Mouse (Mus musculus) forebrain, embryonic 12.5 days (tissue): ENCODE results near the gene Ing2. TPM values are rescaled to one million over a fixed set of nuclear protein-coding genes. Genes with fewer than 3 reads are reported as not detected.

Source experiments
- ATAC-seq: fragments of 200-750 bp; cut with Nextera tagmentation; 2 replicates; pipeline ENCODE4 v1.8.0; 2017; ENCODE audit warnings: moderate TSS enrichment; ENCODE audit not compliant: low FRiP score
- H3K27ac ChIP-seq: fragments of 300-500 bp; sonication (generic); 2 replicates; pipeline ENCODE4 v1.5.1; 2016; ENCODE audit warnings: mild to moderate bottlenecking
- H3K27me3 ChIP-seq: fragments of 300-500 bp; sonication (generic); 2 replicates; pipeline ENCODE4 v1.6.1; 2016; ENCODE audit warnings: mild to moderate bottlenecking
- H3K36me3 ChIP-seq: fragments of 300-500 bp; sonication (generic); replicated peaks from 2 replicates; pipeline ENCODE4 v1.6.1; 2016; ENCODE audit warnings: mild to moderate bottlenecking
- H3K4me1 ChIP-seq: fragments of 300-500 bp; sonication (generic); 2 replicates; pipeline ENCODE4 v1.6.1; 2016
- H3K4me2 ChIP-seq: fragments of 300-500 bp; sonication (generic); 2 replicates; pipeline ENCODE4 v1.6.1; 2016; ENCODE audit warnings: mild to moderate bottlenecking, moderate library complexity
- H3K4me3 ChIP-seq: fragments of 300-500 bp; sonication (generic); replicated peaks from 2 replicates; pipeline ENCODE4 v1.5.1; 2016; ENCODE audit warnings: mild to moderate bottlenecking
- H3K9ac ChIP-seq: fragments of 300-500 bp; sonication (generic); 2 replicates; pipeline ENCODE4 v1.6.1; 2016; ENCODE audit warnings: mild to moderate bottlenecking
- H3K9me3 ChIP-seq: fragments of 300-500 bp; sonication (generic); 2 replicates; pipeline ENCODE4 v1.6.1; 2016
- WGBS: fragments of 180-500 bp; shearing (Covaris S2); methylation state at CpG from one replicate; pipeline ENCODE4 v1.1.7; 2016; 5-methylcytosine and 5-hydroxymethylcytosine counted together
- polyA plus RNA-seq: library from polyadenylated mRNA; unstranded; fragments of >200 nt; fragmentation: Nextera tagmentation; extraction: Ambion mirVana; gene quantifications from 2 replicates; pipeline ENCODE4 v1.2.1, GENCODE M21; 2016

Gene Ing2
- polyA plus RNA-seq, 1 experiment from 2014 or later, result 13.7 TPM

- Histone ChIP-seq H3K36me3 (peaks cover 6% of the 10 kb centered on the region), H3K9me3 (no peaks in the 10 kb centered on the region), H3K4me1 (peaks cover 10% of the 10 kb centered on the region), H3K27ac (peak overlapping the region; percentile 93), H3K4me2 (peak overlapping the region; percentile 67), H3K9ac (peak overlapping the region; percentile 85), H3K4me3 (peak overlapping the region; percentile 91), H3K27me3 (no peaks in the 10 kb centered on the region)
- peak; percentile 79 for ATAC-seq
- under 1% methylated on average over 53 of the region's 53 CpGs for WGBS
These were observed 1.8 kb downstream of the Ing2 start for GRCm38 (mm10) chr8:47673317-47674139.

- Histone ChIP-seq H3K36me3 (peaks cover 12% of the 10 kb centered on the region), H3K4me3 (no peak overlapping the region), H3K27me3 (no peaks in the 10 kb centered on the region), H3K4me2 (no peak overlapping the region), H3K4me1 (no peaks in the 10 kb centered on the region), H3K9ac (no peak overlapping the region), H3K27ac (no peak overlapping the region), H3K9me3 (no peaks in the 10 kb centered on the region)
- ATAC-seq, result no peak
- 90% methylated on average over 8 of the region's 8 CpGs for whole genome bisulfite sequencing
These were observed 11.0 kb downstream of the Ing2 start for GRCm38 (mm10) chr8:47664231-47664785.

GRCm38 (mm10) chr8:47663201-47663600 lies 12.2 kb downstream of the Ing2 start:
- H3K4me3 ChIP-seq, result no peak overlapping the region
- H3K9me3 ChIP-seq, result no peaks in the 10 kb centered on the region
- no peak overlapping the region for H3K9ac ChIP-seq
- 85% methylated on average over 5 of the region's 5 CpGs for WGBS
- peaks cover 5% of the 10 kb centered on the region for H3K36me3 ChIP-seq
- no peak overlapping the region for H3K27ac ChIP-seq
- no peaks in the 10 kb centered on the region for H3K4me1 ChIP-seq
- no peak for ATAC-seq
- H3K27me3 ChIP-seq, result no peaks in the 10 kb centered on the region
- no peak overlapping the region for H3K4me2 ChIP-seq

GRCm38 (mm10) chr8:47662716-47663115 lies 12.6 kb downstream of the Ing2 start:
- peaks cover 5% of the 10 kb centered on the region for H3K36me3 ChIP-seq
- WGBS, result 96% methylated on average over 5 of the region's 5 CpGs
- no peaks in the 10 kb centered on the region for H3K27me3 ChIP-seq
- no peak overlapping the region for H3K27ac ChIP-seq
- ATAC-seq, result no peak
- H3K4me2 ChIP-seq, result no peak overlapping the region
- no peak overlapping the region for H3K4me3 ChIP-seq
- H3K9ac ChIP-seq, result no peak overlapping the region
- no peaks in the 10 kb centered on the region for H3K4me1 ChIP-seq
- H3K9me3 ChIP-seq, result no peaks in the 10 kb centered on the region

GRCm38 (mm10) chr8:47660394-47660793 lies 15.0 kb downstream of the Ing2 start:
- Histone ChIP-seq H3K4me1 (no peaks in the 10 kb centered on the region), H3K9ac (no peak overlapping the region), H3K27me3 (no peaks in the 10 kb centered on the region), H3K9me3 (no peaks in the 10 kb centered on the region), H3K4me2 (no peak overlapping the region), H3K36me3 (no peaks in the 10 kb centered on the region; the same call in 1 of the 2 replicates), H3K27ac (no peak overlapping the region), H3K4me3 (no peak overlapping the region)
- WGBS, result 91% methylated on average over 7 of the region's 7 CpGs
- ATAC-seq, result no peak

- no peaks in the 10 kb centered on the region for H3K36me3 ChIP-seq
- H3K4me1 ChIP-seq, result no peaks in the 10 kb centered on the region
- no peak overlapping the region for H3K4me3 ChIP-seq
- no peak overlapping the region for H3K4me2 ChIP-seq
- 92% methylated on average over 5 of the region's 5 CpGs for WGBS
- no peak overlapping the region for H3K27ac ChIP-seq
- H3K27me3 ChIP-seq, result no peaks in the 10 kb centered on the region
- no peaks in the 10 kb centered on the region for H3K9me3 ChIP-seq
- ATAC-seq, result no peak
- H3K9ac ChIP-seq, result no peak overlapping the region
These were observed 15.9 kb downstream of the Ing2 start for GRCm38 (mm10) chr8:47659463-47659862.

GRCm38 (mm10) chr8:47654406-47654805 lies 20.9 kb downstream of the Ing2 start:
- Histone ChIP-seq H3K4me3 (no peak overlapping the region), H3K9me3 (no peaks in the 10 kb centered on the region), H3K4me1 (no peaks in the 10 kb centered on the region), H3K27me3 (no peaks in the 10 kb centered on the region), H3K9ac (no peak overlapping the region), H3K27ac (no peak overlapping the region), H3K4me2 (no peak overlapping the region), H3K36me3 (no peaks in the 10 kb centered on the region)
- WGBS, result 65% methylated on average over 3 of the region's 3 CpGs
- no peak for ATAC-seq

- no peak for ATAC-seq
- Histone ChIP-seq H3K9ac (no peak overlapping the region), H3K4me1 (no peaks in the 10 kb centered on the region), H3K9me3 (0 out of 2 replicates have a peak, but pooled peaks cover 2% of the 10 kb centered on the region), H3K4me3 (no peak overlapping the region), H3K27me3 (no peaks in the 10 kb centered on the region), H3K27ac (no peak overlapping the region), H3K36me3 (no peaks in the 10 kb centered on the region), H3K4me2 (no peak overlapping the region)
- 86% methylated on average over 3 of the region's 3 CpGs for WGBS
These were observed 22.6 kb downstream of the Ing2 start for GRCm38 (mm10) chr8:47652737-47653076.

GRCm38 (mm10) chr8:47651913-47652736 lies 23.2 kb downstream of the Ing2 start:
- ATAC-seq, result no peak
- no peaks in the 10 kb centered on the region for H3K36me3 ChIP-seq
- 0 out of 2 replicates have a peak, but pooled peaks cover 4% of the 10 kb centered on the region for H3K9me3 ChIP-seq
- no peaks in the 10 kb centered on the region for H3K27me3 ChIP-seq
- no peak overlapping the region for H3K4me2 ChIP-seq
- H3K4me1 ChIP-seq, result no peaks in the 10 kb centered on the region
- WGBS, result 83% methylated on average over 13 of the region's 13 CpGs
- H3K9ac ChIP-seq, result no peak overlapping the region
- no peak overlapping the region for H3K27ac ChIP-seq
- no peak overlapping the region for H3K4me3 ChIP-seq

- ATAC-seq, result no peak
- H3K27ac ChIP-seq, result no peak overlapping the region
- no peak overlapping the region for H3K9ac ChIP-seq
- WGBS, result 75% methylated on average over 4 of the region's 4 CpGs
- H3K9me3 ChIP-seq, result peaks cover 11% of the 10 kb centered on the region; the same call in 1 of the 2 replicates
- H3K4me1 ChIP-seq, result no peaks in the 10 kb centered on the region
- no peaks in the 10 kb centered on the region for H3K27me3 ChIP-seq
- H3K4me3 ChIP-seq, result no peak overlapping the region
- H3K4me2 ChIP-seq, result no peak overlapping the region
- H3K36me3 ChIP-seq, result no peaks in the 10 kb centered on the region
These were observed 24.5 kb downstream of the Ing2 start for GRCm38 (mm10) chr8:47650853-47651252.

- Histone ChIP-seq H3K4me2 (no peak overlapping the region), H3K9me3 (peaks cover 11% of the 10 kb centered on the region; the same call in 1 of the 2 replicates), H3K4me3 (no peak overlapping the region), H3K9ac (no peak overlapping the region), H3K4me1 (no peaks in the 10 kb centered on the region), H3K27me3 (no peaks in the 10 kb centered on the region), H3K27ac (no peak overlapping the region), H3K36me3 (no peaks in the 10 kb centered on the region)
- ATAC-seq, result no peak
- WGBS, result 93% methylated on average over 9 of the region's 9 CpGs
These were observed 25.8 kb downstream of the Ing2 start for GRCm38 (mm10) chr8:47649551-47649950.

- no peaks in the 10 kb centered on the region for H3K36me3 ChIP-seq
- H3K4me3 ChIP-seq, result no peak overlapping the region
- peak overlapping the region; percentile 19; the same call in 1 of the 2 replicates for H3K4me2 ChIP-seq
- 24% methylated on average over 9 of the region's 9 CpGs for WGBS
- peak overlapping the region; percentile 61 for H3K27ac ChIP-seq
- H3K27me3 ChIP-seq, result no peaks in the 10 kb centered on the region
- H3K9me3 ChIP-seq, result peaks cover 18% of the 10 kb centered on the region
- peak; percentile 92 for ATAC-seq
- no peak overlapping the region for H3K9ac ChIP-seq
- no peaks in the 10 kb centered on the region for H3K4me1 ChIP-seq
These were observed 32.8 kb downstream of the Ing2 start for GRCm38 (mm10) chr8:47642514-47643064.
